Mouse (Mus musculus) lung, adult 2 months (tissue): ENCODE data around the gene Negr1.

Experiments
- CTCF ChIP-seq: fragments of 200-500 bp; IDR thresholded peaks from 2 replicates; pipeline ENCODE4 v1.5.1; 2011; ENCODE audit warnings: mild to moderate bottlenecking, low read length, control low read depth; ENCODE audit not compliant: insufficient read depth
- POLR2A ChIP-seq: fragments of 200-500 bp; IDR thresholded peaks from 2 replicates; pipeline ENCODE4 v1.6.1; 2011; ENCODE audit warnings: low read depth, mild to moderate bottlenecking, control low read depth, low read length, borderline replicate concordance; ENCODE audit errors: extremely low read depth

GRCm38 (mm10) chr3:157108156-157108555, 546.6 kb downstream of the Negr1 start:
- no peak for TF ChIP-seq CTCF
- TF ChIP-seq POLR2A: no peak
